Mouse (Mus musculus): ENCODE data around the gene Szt2.

The Szt2 gene

DNA sequence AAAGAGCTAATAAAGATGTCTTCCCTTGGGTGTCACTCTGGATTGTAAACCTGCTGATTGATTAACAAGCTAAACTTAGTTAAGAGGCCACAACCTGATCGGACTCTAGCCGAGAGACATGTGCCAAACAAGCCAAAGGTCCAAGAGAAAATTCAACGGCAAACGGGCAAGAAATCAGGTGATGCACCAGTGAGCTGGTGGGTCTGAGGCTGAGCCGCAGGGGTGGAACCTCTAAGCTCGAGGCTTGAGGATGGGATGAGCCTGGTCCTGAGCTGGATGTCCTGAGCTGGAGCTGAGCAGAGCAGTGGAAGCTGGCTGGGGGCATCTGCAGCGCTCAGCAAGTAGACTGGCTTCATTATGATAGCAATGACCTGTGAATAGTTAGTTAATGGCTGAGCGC is 51.6 kb downstream of the Szt2 start:
- no peak for DNase-seq (ENCODE audit: low spot score)

DNA sequence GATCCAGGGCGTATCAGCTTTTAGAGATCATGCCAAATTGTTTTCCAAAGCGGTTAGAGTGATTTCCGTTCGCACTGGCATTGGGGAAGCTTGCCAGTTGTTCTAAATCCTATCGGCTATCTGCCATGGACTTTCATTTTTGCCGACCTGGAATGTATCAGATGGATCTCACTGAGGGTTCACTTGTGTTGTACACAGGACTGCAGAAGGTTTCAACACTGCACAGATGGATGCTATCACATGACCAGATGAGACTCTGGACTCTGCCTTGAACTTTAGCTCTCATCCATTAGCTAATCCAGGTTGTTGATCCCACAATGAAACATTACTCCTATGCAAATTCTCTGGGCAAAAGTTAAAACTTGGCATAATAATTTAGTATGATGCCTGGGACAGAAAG is 52.3 kb downstream of the Szt2 start:
- DNase-seq (ENCODE audit: low spot score) = no peak

DNA sequence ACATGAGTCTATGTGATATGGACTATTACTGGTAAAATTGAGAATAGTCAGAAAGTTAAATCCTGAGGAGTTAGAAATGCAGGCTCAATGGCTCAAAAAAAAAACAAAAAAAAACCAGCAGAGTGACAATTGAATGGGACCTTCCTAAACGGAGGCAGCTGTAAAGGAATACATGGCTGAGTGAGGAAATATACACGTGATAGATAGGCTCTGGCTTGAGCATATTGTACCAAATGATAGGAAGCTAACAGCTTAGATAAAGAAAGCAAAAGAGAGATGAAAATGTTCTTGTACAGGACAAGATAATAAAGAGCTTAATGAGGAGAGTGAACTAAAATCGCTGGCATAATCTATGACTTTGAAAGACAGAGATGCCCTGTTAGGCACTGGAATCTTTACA is 54.8 kb downstream of the Szt2 start:
- DNase-seq (ENCODE audit: low spot score) = no peak

DNA sequence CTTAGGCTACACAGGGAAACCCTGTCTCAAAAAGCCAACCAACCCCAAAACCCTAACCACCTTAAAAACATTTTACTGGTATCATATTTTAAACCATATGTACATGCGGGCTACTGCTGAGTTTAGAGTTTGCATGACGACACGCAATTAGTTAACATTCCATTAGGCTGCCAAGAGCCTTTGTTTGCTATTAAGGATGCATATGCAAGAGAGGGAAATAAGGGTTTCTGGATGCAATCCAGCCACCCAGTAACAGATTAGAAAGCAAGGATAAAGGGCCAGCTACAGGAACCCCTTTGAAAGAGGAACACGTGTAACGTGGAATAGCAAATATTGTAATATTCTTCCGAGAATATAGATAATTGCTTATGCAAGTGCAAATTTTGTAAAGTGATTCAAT is 55.4 kb downstream of the Szt2 start:
- DNase-seq (ENCODE audit: low spot score) = no peak

DNA sequence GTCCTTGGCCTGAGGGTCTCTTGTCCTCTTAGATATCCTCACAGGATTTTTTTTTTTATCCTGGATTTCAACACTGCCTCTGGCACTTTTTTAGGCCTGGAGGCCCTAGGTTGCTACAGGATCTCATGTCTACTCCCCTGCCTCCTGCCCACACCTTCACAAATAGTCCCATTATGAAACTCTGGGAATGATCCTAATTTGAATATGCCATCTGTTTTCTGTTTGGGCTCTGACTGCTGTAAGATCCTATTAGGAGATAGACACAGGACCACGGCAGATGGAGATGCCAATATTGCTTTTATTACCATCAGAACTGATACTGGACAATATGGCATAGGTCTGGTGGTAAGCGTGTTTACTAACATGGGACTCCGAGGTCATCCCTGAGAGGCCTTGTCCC is 57.2 kb downstream of the Szt2 start:
- no peak for DNase-seq (ENCODE audit: low spot score)

DNA sequence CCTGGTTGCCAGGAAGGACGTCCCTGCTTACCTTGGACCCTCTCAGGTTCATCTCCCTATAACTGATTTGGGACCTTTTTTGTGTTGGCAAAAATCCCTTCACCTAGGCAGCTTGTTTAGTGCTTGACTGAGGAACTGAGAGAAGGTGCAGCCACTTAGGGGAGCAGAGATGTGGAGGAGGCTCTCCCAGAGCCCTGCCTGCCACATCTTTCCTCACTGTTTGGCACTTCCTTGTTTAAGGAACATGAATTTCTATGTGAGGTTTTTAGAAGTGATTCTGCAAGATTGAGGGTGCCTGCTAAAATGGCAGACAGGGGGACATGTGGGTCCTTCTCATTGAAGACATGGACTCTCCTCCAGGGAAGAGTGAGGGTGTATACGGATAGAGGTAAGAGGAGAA is 58.2 kb downstream of the Szt2 start:
- no peak for DNase-seq (ENCODE audit: low spot score)

DNA sequence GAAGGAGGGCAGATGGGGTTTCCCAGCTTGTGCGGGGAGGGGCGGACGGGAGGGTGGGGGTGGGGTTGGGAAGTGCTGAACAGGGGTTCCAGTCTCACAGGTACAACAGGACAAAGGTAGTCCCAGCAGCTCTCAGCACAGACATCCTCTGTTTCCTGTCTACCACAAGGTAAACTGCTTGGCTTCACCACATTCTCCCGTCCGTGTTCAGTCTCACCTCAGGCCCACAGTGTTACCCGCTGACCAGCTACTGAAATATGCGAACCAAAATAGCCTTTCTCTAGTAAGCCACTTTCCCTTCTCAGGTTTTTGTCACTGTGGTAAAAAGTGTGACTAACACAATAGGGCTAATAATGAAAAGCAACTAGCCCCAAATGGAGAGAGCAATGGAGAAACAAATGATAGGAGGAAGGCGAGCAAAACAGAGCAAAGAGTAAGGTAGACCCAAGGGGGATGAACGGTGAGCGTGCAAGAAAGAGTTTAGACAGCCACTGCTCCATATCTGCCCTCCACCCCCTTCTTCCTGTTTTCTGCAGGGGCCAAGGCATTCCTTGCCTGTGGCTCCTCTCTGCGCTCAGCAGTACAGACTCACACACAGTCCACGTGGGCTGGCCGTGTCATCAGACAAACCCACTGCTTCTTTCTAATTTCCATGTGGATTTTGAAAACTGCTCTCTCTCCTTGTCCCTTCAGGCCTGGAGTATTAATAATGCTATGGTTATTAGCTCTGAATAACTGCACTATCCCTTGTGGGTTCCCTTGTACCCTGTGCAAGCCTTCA is 61.4 kb downstream of the Szt2 start:
- DNase-seq (ENCODE audit: low spot score) = no peak

DNA sequence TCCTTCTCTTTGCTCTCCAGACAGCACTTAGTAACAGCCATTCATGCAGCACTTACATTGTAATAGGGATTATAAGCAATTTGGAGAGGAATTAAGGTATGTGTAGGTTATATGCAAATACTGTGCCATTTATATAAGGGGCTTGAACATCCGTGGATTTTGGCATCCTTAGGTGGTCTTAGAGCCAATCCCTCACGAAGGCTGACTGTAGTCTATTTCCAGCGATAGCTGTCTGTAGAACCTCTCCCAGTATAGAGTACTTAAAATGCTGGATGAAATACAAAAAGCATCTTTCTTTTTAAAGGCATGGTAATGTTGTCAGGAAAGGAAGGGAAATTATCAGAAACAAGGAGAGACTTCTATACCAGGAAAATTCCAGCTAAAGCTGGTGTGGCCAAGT is 67.6 kb downstream of the Szt2 start:
- no peak for DNase-seq (ENCODE audit: low spot score)

DNA sequence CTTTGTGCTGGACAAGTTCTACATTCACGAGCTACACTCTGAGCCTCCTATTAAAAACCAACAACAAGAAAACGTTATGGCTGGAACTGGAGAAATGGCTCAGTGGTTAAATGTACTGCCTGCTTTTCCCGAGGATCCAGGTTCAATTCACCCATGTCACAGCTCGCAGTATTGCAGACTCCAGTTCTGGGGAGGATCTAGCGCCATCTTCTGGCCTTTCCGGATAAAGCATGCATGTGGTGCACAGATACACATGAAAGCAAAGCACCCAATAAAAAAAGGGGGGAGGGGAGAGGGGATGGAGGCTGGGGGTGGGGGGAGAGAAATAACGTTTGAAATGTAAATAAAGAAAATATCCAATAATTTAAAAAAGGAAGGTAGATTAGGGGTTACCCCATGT is 72.4 kb downstream of the Szt2 start:
- peak; percentile 80 for DNase-seq (ENCODE audit: low spot score)

DNA sequence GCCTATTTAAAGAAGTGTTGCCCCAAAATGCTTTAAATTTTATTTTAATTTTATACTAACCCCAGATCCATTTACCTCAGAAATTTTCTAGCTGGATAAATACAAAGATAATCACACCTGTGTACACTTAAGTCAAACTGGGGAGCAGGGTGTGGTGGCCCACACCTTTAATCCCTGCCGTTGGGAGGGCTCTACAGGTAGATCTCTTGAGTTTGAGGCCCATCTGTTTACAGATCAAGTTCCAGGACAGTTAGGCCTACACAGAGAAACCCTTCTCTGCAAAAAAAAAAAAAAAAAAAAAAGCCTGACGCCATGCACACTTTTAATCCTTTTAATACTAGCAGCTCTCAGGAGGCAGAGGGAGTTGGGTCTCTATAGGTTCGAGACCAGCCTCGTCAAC is 73.1 kb downstream of the Szt2 start:
- no peak for DNase-seq (ENCODE audit: low spot score)

DNA sequence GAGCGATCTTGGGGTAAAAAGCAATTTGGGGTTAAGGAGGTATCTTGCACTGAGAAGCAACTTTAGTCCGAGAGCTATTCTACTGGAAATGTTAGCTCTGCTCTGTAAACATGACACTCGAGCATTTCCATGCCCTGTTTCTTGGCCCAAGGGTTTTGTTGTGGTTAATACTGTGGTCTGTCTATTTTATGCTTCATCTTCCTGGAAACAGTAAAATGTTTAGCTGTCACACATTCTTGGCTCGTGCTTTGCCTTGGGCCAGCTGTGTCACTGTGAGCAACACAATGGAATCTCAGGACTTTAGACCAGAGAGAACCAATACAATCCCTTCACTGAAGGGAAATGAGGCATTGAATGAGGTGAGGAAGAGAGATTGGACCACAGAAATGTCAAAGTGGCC is 77.3 kb downstream of the Szt2 start:
- no peak for DNase-seq (ENCODE audit: low spot score)

DNA sequence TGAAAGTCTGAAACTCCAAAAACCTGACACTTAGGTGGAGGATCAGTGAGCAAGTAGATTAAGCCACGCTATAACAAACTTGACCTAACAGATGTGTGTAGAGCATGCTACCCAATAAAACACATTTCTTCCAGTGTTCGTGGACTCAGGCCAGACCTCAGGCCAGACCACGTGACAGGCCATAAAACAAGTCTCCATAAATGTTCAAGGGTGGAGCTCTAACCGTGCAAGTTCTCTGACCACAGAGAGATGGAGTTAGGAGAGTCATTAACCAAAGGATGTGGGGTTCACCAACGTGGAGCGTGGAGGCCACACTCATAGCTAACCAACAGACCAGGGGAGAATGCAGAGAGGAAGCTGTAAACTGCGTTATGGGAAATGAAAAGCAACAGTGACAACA is 82.6 kb downstream of the Szt2 start:
- DNase-seq (ENCODE audit: low spot score) = no peak

DNA sequence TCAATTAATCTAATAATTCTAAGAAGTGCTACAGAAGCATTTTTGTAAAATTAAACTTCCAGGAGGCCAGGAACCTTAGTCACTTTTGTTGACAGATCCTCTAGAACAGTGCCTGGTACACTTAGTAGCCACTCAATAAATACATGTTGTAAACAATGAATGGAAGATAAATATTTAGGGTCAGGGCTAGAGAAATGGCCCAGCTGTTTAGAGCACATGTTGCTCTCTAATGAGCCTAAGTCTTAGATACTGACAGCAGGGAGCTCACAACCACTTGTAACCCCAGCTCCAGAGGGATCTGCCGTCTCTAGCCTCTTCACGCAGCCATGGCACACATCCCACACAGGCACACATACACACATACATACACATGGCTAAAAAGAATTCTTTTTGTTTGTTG is 88.4 kb downstream of the Szt2 start:
- DNase-seq (ENCODE audit: low spot score) = no peak

DNA sequence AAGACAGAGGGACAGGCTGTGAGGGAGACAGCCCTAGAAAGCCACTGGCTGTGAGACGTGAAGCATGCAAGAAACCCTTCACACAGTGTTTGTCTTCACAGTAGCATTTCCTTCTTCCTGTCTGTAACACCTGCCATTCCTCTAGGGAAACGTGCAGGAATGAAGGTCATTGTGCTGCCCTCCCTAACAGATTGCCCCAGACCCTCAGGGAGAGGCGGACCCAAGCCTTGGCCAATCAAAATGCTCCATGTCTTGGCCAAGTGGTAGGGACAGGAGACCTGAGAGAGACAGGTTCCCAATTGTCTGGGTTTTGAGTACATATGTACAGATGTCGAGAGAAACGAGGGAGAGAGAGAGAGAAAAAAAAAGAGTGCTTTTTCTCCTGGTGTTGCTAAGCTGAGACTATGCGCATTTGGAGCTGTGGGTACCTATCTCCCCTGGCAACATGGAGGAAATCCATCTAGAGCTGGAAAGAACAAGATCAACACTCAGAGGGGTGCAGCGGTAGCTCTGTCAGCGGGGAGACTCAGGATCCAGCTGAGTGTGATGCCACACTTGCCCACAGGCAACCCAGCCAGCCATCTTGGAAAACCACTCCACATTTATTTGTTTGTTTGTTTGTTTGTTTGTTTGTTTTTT is 89.2 kb downstream of the Szt2 start:
- DNase-seq (ENCODE audit: low spot score) = no peak

DNA sequence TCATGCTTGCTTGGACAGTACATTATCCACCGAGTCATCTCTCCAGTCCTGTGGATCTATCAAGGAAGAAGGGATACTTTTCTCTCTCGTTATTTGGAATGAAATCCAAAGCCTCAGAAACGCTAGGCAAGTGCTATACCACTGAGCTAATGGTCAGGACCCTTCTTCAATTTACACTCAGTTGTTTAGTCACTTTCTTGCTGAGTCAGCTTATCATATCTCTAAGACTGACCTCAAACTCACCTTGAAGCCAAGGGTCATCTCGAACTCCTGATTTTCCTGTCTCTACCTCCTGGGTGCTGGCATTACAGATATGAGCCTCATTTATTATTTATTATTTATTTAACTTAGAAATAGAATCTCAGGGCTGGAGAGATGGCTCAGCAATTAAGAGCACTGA is 92.4 kb downstream of the Szt2 start:
- no peak for DNase-seq (ENCODE audit: low spot score)

DNA sequence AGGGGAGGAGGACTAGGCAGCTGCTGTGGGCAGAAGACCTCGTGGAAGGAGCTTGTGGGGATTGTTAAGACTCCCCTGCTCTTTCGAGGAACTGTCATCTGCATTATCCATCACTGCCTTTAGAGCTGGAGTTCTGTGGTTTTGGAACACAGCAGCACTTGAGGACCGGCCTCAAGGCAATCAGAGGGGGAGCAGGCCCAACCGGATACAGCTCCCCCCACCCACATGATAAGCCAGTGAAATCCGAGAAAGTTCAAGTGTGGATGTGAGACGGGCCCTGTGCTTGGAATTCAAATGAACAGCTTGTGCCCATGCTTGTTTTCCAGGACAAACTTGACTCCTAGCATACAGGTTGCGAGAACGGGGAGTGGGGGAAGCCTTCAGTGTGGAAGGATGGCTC is 93.8 kb downstream of the Szt2 start:
- DNase-seq (ENCODE audit: low spot score) = no peak
